Mouse (Mus musculus) lung, embryonic 16.5 days (tissue): ENCODE measurements around the gene Bcl2l15. TPM values are rescaled to one million over a fixed set of nuclear protein-coding genes. Genes with fewer than 3 reads are reported as not detected.
"Not testable (repeated sequence)": the region's sequence is repeated elsewhere in the genome, so short reads cannot be mapped to it uniquely, and the experiment has no call there.

Source experiments
- ATAC-seq: fragments of 200-750 bp; cut with Nextera tagmentation; 2 replicates; pipeline ENCODE4 v1.8.0; 2017; ENCODE audit warnings: low read depth, mild to moderate bottlenecking, moderate library complexity
- H3K27ac ChIP-seq: fragments of 300-500 bp; sonication (generic); 2 replicates; pipeline ENCODE4 v1.5.1; 2014; ENCODE audit warnings: mild to moderate bottlenecking, control low read depth, low read length
- H3K27me3 ChIP-seq: fragments of 300-500 bp; sonication (generic); 2 replicates; pipeline ENCODE4 v1.6.1; 2014; ENCODE audit warnings: low read depth, low read length, mixed read lengths; ENCODE audit not compliant: control insufficient read depth, insufficient read depth
- H3K36me3 ChIP-seq: fragments of 300-500 bp; sonication (generic); 2 replicates; pipeline ENCODE4 v1.6.1; 2014; ENCODE audit warnings: low read length; ENCODE audit not compliant: control insufficient read depth, insufficient read depth
- H3K4me1 ChIP-seq: fragments of 300-500 bp; sonication (generic); replicated peaks from 2 replicates; pipeline ENCODE4 v1.6.1; 2014; ENCODE audit warnings: low read length, mixed read lengths; ENCODE audit not compliant: control insufficient read depth, insufficient read depth
- H3K4me2 ChIP-seq: fragments of 300-500 bp; sonication (generic); 2 replicates; pipeline ENCODE4 v1.6.1; 2014; ENCODE audit warnings: low read depth, low read length, control low read depth
- H3K4me3 ChIP-seq: fragments of 300-500 bp; sonication (generic); 2 replicates; pipeline ENCODE4 v1.5.1; 2014; ENCODE audit warnings: mild to moderate bottlenecking, low read length, control low read depth
- H3K9ac ChIP-seq: fragments of 300-500 bp; sonication (generic); 2 replicates; pipeline ENCODE4 v1.6.1; 2014; ENCODE audit warnings: low read length, control low read depth
- H3K9me3 ChIP-seq: fragments of 300-500 bp; sonication (generic); 2 replicates; pipeline ENCODE4 v1.6.1; 2016; ENCODE audit warnings: low read length; ENCODE audit not compliant: control insufficient read depth
- WGBS: fragments of 180-500 bp; shearing (Covaris S2); extraction: QIAGEN DNeasy Blood & Tissue Kit; methylation state at CpG from one replicate; pipeline ENCODE4 v1.1.7; 2014; 5-methylcytosine and 5-hydroxymethylcytosine counted together
- polyA plus RNA-seq: library from polyadenylated mRNA; unstranded; fragments of >200 nt; fragmentation: Nextera tagmentation; extraction: Ambion mirVana; gene quantifications from 2 replicates; pipeline ENCODE4 v1.2.1, GENCODE M21; 2015

Gene Bcl2l15
- polyA plus RNA-seq, 1 experiment from 2014 or later = not detected

- Histone ChIP-seq H3K36me3 (no peaks in the 10 kb centered on the region), H3K27ac (no peak overlapping the region), H3K9me3 (no peaks in the 10 kb centered on the region), H3K9ac (no peak overlapping the region), H3K4me1 (no peaks in the 10 kb centered on the region), H3K4me3 (no peak overlapping the region), H3K4me2 (no peak overlapping the region), H3K27me3 (no peaks in the 10 kb centered on the region)
- ATAC-seq = no peak
Observed at GRCm38 (mm10) chr3:103827548-103827947, 4.9 kb upstream of the Bcl2l15 start.

DNA sequence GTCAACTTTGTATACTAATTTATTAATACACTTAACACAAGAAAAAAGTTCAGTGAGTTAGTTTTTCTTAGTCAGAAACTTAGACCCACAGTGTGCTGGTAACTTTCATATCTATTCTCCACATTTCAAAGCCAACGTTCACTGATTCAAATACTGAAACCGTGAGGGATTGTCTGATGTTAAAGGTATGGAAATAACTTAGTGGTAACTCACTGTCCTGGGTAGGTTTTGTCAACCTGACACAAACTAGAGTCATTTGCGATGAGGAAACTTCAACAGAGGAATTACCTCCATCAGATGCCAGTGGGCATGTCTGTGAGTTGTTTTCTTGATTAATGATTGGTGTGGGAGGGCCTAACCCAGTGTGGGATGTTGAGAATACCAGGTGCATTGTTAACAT is 3.4 kb upstream of the Bcl2l15 start:
- Histone ChIP-seq H3K4me1 (no peaks in the 10 kb centered on the region), H3K27ac (no peak overlapping the region), H3K36me3 (no peaks in the 10 kb centered on the region), H3K4me2 (no peak overlapping the region), H3K27me3 (no peaks in the 10 kb centered on the region), H3K4me3 (no peak overlapping the region), H3K9me3 (no peaks in the 10 kb centered on the region), H3K9ac (no peak overlapping the region)
- WGBS = 82% methylated on average over 3 of the region's 3 CpGs
- ATAC-seq = no peak

GRCm38 (mm10) chr3:103830681-103831080 is 1.7 kb upstream of the Bcl2l15 start:
- not testable (repeated sequence) for ATAC-seq, H3K27me3 ChIP-seq, H3K9ac ChIP-seq, H3K9me3 ChIP-seq, H3K4me2 ChIP-seq, H3K4me1 ChIP-seq, H3K27ac ChIP-seq, H3K4me3 ChIP-seq, H3K36me3 ChIP-seq
- WGBS = 50% methylated on average over 1 of the region's 1 CpGs

GRCm38 (mm10) chr3:103831146-103831545 is 1.3 kb upstream of the Bcl2l15 start:
- WGBS = 76% methylated on average over 7 of the region's 7 CpGs
- Histone ChIP-seq H3K27ac (no peak overlapping the region), H3K4me2 (no peak overlapping the region), H3K4me3 (no peak overlapping the region), H3K4me1 (no peaks in the 10 kb centered on the region), H3K27me3 (no peaks in the 10 kb centered on the region), H3K36me3 (no peaks in the 10 kb centered on the region), H3K9me3 (no peaks in the 10 kb centered on the region), H3K9ac (no peak overlapping the region)
- ATAC-seq = no peak

GRCm38 (mm10) chr3:103834001-103834400 is 1.6 kb downstream of the Bcl2l15 start:
- ATAC-seq = no peak
- Histone ChIP-seq H3K9me3 (no peaks in the 10 kb centered on the region), H3K36me3 (no peaks in the 10 kb centered on the region), H3K4me2 (no peak overlapping the region), H3K4me3 (no peak overlapping the region), H3K9ac (no peak overlapping the region), H3K27ac (no peak overlapping the region), H3K27me3 (no peaks in the 10 kb centered on the region), H3K4me1 (no peaks in the 10 kb centered on the region)
- 85% methylated on average over 2 of the region's 2 CpGs for WGBS

- 75% methylated on average over 6 of the region's 6 CpGs for WGBS
Observed at GRCm38 (mm10) chr3:103835272-103835950, 3.0 kb downstream of the Bcl2l15 start.

DNA sequence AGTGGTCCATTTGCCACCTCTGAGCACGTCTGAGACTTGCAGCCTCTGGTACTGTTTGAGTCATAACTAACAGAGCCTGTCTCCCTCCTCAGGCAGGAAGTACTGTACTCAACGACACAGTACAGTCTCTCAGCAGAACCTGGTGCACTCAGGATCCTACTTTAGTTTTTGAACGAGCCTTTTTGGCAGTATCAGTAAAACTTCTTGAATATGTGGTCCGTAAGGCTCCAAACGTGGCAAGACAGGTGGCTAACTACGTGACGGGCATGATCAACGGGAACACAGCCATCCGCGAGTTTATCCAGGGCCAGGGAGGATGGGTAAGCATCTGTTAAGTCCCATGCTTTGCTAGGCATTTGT is 3.5 kb downstream of the Bcl2l15 start:
- H3K9ac ChIP-seq = no peak overlapping the region
- H3K4me3 ChIP-seq = no peak overlapping the region
- no peak for ATAC-seq
- no peaks in the 10 kb centered on the region for H3K27me3 ChIP-seq
- H3K4me1 ChIP-seq = no peaks in the 10 kb centered on the region
- no peaks in the 10 kb centered on the region for H3K9me3 ChIP-seq
- no peaks in the 10 kb centered on the region for H3K36me3 ChIP-seq
- H3K4me2 ChIP-seq = no peak overlapping the region
- no peak overlapping the region for H3K27ac ChIP-seq
- 66% methylated on average over 10 of the region's 10 CpGs for WGBS

More at GRCm38 (mm10) chr3:103835272-103835950, 3.0 kb downstream of the Bcl2l15 start:
- no peak for ATAC-seq
- no peak overlapping the region for H3K4me2 ChIP-seq
- H3K36me3 ChIP-seq = no peaks in the 10 kb centered on the region
- H3K27me3 ChIP-seq = no peaks in the 10 kb centered on the region
- no peak overlapping the region for H3K27ac ChIP-seq
- no peak overlapping the region for H3K9ac ChIP-seq
- H3K4me3 ChIP-seq = no peak overlapping the region
- H3K9me3 ChIP-seq = no peaks in the 10 kb centered on the region
- H3K4me1 ChIP-seq = no peaks in the 10 kb centered on the region

DNA sequence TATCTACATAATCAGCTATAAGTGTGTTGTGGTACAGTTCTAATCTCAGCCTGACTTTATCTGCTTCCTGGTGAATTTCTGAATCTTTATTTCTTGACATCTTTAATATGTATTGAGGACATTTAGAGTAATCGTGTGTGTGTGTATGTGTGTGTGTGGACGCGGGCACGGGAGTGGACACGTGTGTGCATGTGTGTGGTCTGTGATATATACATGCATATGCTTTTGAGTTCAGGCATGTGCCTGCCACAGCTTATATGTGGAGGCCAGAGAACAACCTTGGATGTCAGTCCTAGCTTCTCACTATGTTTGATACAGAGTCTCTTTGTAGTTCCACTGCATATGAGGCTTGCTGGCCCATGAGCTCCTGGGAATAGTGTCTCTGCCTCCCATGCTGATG is 4.1 kb downstream of the Bcl2l15 start:
- no peak overlapping the region for H3K27ac ChIP-seq
- H3K36me3 ChIP-seq = no peaks in the 10 kb centered on the region
- no peaks in the 10 kb centered on the region for H3K9me3 ChIP-seq
- 89% methylated on average over 5 of the region's 5 CpGs for WGBS
- H3K9ac ChIP-seq = no peak overlapping the region
- H3K4me2 ChIP-seq = no peak overlapping the region
- no peak overlapping the region for H3K4me3 ChIP-seq
- no peak for ATAC-seq
- no peaks in the 10 kb centered on the region for H3K4me1 ChIP-seq
- H3K27me3 ChIP-seq = no peaks in the 10 kb centered on the region

DNA sequence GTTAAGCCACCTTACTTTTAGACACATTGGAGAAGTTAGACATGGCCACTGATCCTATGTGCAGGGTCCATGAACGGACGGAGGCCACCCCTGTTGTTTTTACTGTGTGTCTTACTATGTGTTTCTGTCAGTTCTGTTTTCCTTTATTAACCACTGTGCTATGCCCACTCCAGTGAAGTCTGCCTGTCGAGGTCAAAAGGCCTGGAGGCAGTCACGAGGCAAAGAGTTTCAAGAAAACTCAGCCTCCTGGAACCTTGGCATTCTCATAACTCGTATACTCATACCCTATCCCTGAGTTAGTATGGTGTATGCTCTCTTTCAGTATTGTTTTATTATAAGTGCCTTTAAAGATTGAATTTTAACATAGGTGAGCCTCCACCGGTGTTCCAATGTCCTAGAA is 7.3 kb downstream of the Bcl2l15 start:
- H3K27ac ChIP-seq = no peak overlapping the region
- WGBS = 88% methylated on average over 6 of the region's 6 CpGs
- no peak overlapping the region for H3K4me2 ChIP-seq
- no peak for ATAC-seq
- no peaks in the 10 kb centered on the region for H3K4me1 ChIP-seq
- no peak overlapping the region for H3K4me3 ChIP-seq
- no peaks in the 10 kb centered on the region for H3K36me3 ChIP-seq
- H3K9me3 ChIP-seq = no peaks in the 10 kb centered on the region
- no peak overlapping the region for H3K9ac ChIP-seq
- no peaks in the 10 kb centered on the region for H3K27me3 ChIP-seq

DNA sequence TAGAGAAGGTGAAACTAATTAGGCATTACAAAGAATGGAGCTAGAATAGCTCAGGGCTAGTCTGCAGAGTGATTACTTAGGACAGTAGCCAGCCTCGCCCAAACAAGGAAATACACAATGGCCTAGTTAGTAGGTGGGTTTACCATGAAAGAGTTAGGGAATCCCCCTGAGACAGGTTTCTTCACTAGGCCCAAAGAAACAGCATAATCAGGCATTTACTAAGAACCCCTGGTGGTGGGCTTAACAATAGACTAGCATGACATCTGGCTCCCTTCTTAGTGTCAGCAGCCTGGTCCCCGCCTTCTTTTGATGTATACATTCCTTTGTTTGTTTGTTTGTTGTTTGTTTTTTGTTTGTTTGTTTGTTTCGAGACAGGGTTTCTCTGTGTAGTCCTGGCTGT is 7.8 kb downstream of the Bcl2l15 start:
- WGBS = 83% methylated on average over 3 of the region's 3 CpGs
- not testable (repeated sequence) for H3K4me2 ChIP-seq, ATAC-seq

More for the DNA sequence above, 7.8 kb downstream of the Bcl2l15 start:
- H3K4me1 ChIP-seq, H3K9me3 ChIP-seq, H3K4me3 ChIP-seq, H3K36me3 ChIP-seq, H3K27me3 ChIP-seq, H3K27ac ChIP-seq, H3K9ac ChIP-seq: not testable (repeated sequence)
